Mouse (Mus musculus): ENCODE measurements at regions not wholly inside any gene's neighbourhood (a gene's known extent, or its start where the extent isn't known, plus 50 kb on each side); places are given as distances from the start of the nearest gene placed in this dataset.

DNA sequence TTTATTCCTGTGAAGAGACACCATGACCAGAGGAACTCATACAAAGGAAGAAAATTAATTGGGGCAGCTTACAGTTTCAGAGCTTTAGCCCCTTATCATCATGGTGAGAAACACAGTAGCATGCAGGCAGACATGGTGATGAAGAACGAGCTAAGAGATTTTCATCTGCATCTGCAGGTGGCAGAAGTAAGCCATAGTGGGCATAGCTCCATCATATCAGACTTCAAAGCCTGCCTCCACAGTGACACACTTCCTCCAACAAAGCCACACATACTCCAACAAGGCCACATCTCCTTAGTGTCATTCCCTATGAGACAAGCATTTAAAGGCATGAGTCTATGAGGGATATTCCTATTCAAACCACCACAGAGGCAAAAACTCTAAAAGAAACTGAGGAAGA, 800.7 kb upstream of the Pcdh9 start:
- Histone ChIP-seq H3K4me3 (ENCODE audit: low read length) (no peak overlapping the region), H3K4me1 (ENCODE audit: insufficient read depth, low read length) (no peaks in the 10 kb centered on the region), H3K27ac (no peak overlapping the region), H3K4me2 (ENCODE audit: low read depth, low read length) (no peak overlapping the region), H3K9me3 (ENCODE audit: low read length) (no peaks in the 10 kb centered on the region), H3K9ac (replicated peaks; ENCODE audit: low read length) (no peak overlapping the region), H3K36me3 (ENCODE audit: insufficient read depth, low read length) (no peaks in the 10 kb centered on the region), H3K27me3 (ENCODE audit: insufficient read depth, low read length) (no peaks in the 10 kb centered on the region)
- ATAC-seq (no peak), DNase-seq (ENCODE audit: low spot score) (no peak)
- WGBS: 88% methylated on average over 1 of the region's 1 CpGs
- no peak for TF ChIP-seq CTCF (IDR thresholded peaks at IDR 0.05; ENCODE audit: low read depth)

DNA sequence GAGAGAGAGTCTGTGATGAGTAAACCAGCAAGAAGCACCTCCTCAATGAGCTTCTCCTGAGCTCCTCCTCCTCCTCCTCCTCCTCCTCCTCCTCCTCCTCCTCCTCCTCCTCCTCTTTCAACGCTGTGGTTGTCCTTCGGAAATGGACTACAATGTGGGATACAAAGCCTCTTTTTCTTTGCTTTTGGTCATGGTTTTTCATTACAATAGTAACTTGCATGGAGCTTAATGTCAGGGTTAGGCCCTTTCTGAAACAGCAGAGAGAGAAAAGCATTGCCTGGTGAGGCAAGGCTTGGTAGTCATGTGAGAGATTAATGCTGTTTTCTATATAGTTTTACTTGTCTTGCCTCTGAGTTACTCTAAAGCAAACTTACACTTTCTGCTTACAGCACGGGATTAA, 787.2 kb upstream of the Pcdh9 start:
- Histone ChIP-seq H3K9ac (replicated peaks; ENCODE audit: low read length) (no peak overlapping the region), H3K4me2 (ENCODE audit: low read depth, low read length) (no peak overlapping the region), H3K4me3 (ENCODE audit: low read length) (no peak overlapping the region), H3K4me1 (ENCODE audit: insufficient read depth, low read length) (no peaks in the 10 kb centered on the region), H3K36me3 (ENCODE audit: insufficient read depth, low read length) (no peaks in the 10 kb centered on the region), H3K27me3 (ENCODE audit: insufficient read depth, low read length) (no peaks in the 10 kb centered on the region), H3K9me3 (ENCODE audit: low read length) (no peaks in the 10 kb centered on the region), H3K27ac (no peak overlapping the region)
- no peak for DNase-seq (ENCODE audit: low spot score)
- no peak for TF ChIP-seq CTCF (IDR thresholded peaks at IDR 0.05; ENCODE audit: low read depth)
- ATAC-seq: no peak
- WGBS: 26% methylated on average over 1 of the region's 3 CpGs

DNA sequence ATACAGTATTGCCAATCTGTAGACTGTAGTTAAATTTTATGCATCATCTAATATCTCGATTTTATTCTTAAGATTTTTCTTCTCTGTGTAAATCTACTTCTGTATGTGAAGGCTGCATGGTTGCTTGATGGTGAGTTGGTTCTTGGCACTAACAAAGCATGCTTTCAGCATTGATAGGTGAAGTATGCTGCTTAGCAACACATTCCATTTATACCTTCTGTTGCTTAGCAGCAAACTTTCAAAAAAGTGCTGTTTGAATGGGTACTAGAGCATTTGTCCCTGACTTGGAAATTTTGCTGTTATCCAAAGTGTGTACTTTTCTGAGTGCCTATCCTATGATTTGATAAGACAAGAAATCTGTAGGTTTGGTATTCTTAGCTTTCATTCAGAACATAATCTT, 763.1 kb upstream of the Pcdh9 start:
- no peak for ATAC-seq
- Histone ChIP-seq H3K36me3 (ENCODE audit: insufficient read depth, low read length) (no peaks in the 10 kb centered on the region), H3K4me2 (ENCODE audit: low read depth, low read length) (no peak overlapping the region), H3K27me3 (ENCODE audit: insufficient read depth, low read length) (no peaks in the 10 kb centered on the region), H3K9ac (replicated peaks; ENCODE audit: low read length) (no peak overlapping the region), H3K4me1 (ENCODE audit: insufficient read depth, low read length) (no peaks in the 10 kb centered on the region), H3K4me3 (ENCODE audit: low read length) (no peak overlapping the region), H3K27ac (no peak overlapping the region), H3K9me3 (ENCODE audit: low read length) (no peaks in the 10 kb centered on the region)
- no peak for TF ChIP-seq CTCF (IDR thresholded peaks at IDR 0.05; ENCODE audit: low read depth)
- DNase-seq (ENCODE audit: low spot score): peak; percentile 1
- 67% methylated on average over 1 of the region's 1 CpGs for WGBS

DNA sequence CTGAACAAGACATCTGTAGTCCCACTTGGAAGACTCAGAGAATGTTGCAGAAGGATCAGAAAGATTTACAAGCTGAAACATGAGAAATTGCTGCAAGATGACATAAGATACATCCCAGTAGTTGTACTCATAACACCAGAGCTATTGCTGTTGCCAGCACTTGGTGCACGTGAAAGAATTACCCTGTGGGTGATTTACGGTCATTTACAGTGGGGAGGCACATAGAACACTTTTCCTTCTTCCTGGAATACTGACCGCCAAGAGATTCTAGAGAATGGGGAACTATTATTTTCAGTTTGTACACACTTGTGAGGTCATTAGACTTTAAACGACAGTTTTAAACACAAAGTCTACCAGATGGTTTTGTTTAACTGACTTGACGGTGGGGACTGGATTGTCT, 724.5 kb upstream of the Pcdh9 start:
- H3K36me3 ChIP-seq (ENCODE audit: insufficient read depth, low read length): no peaks in the 10 kb centered on the region
- WGBS: 83% methylated on average over 5 of the region's 5 CpGs
- DNase-seq (ENCODE audit: low spot score): no peak

More for the DNA sequence above, 724.5 kb upstream of the Pcdh9 start:
- TF ChIP-seq CTCF (IDR thresholded peaks at IDR 0.05; ENCODE audit: low read depth): no peak
- H3K4me2 ChIP-seq (ENCODE audit: low read depth, low read length): no peak overlapping the region
- no peak for ATAC-seq
- no peak overlapping the region for H3K4me3 ChIP-seq (ENCODE audit: low read length)
- no peaks in the 10 kb centered on the region for H3K4me1 ChIP-seq (ENCODE audit: insufficient read depth, low read length)
- H3K9me3 ChIP-seq (ENCODE audit: low read length): no peaks in the 10 kb centered on the region
- no peak overlapping the region for H3K9ac ChIP-seq (replicated peaks; ENCODE audit: low read length)
- H3K27me3 ChIP-seq (ENCODE audit: insufficient read depth, low read length): no peaks in the 10 kb centered on the region
- no peak overlapping the region for H3K27ac ChIP-seq
